In genomic region chr1:98031802-98032201, GRCm38 (mm10) we compare ENCODE assay signal across 9 mouse cellular contexts.
DNase-seq lines count a peak whose midpoint lies in the region; ATAC-seq and TF ChIP-seq lines count a peak whose summit lies in the region.
"Had no signal": no experiment of that assay in that cellular context is flagged by ENCODE, and none has a peak within 500 bp of the region (broad histone marks: within the 10 kb centered on the region; RNA-seq: fewer than 3 reads in every experiment).

No protein-coding gene starts in this region.

- H3K4me1 ChIP-seq in kidney, adult 2 months (ENCODE audit: control insufficient read depth, insufficient read depth, low read length), result peaks cover 5% of the 10 kb centered on the region; the same call in 1 of the 2 replicates

- no peak overlapping the region for H3K4me3 ChIP-seq in kidney, adult 2 months (ENCODE audit: insufficient read depth, low read depth, low read length)

- no peak for DNase-seq in kidney, adult 2 months
- DNase-seq in kidney, postnatal 14 days, result no peak
- DNase-seq in layer of hippocampus, postnatal 36 days, result peak; percentile 65 to 72
- peak; percentile 44 for DNase-seq in right cerebral cortex, postnatal 25 days
- no peak for DNase-seq in spleen, postnatal 4 days (ENCODE audit: low spot score in 2 of 2)
- DNase-seq in MN1 (ENCODE audit: low spot score), result no peak
- DNase-seq: liver, postnatal 0 days had no signal

- no peaks in the 10 kb centered on the region; the same call in 1 of the 2 replicates for H3K27me3 ChIP-seq in kidney, adult 2 months (replicated peaks; ENCODE audit: control insufficient read depth, insufficient read depth, low read length)

- TF ChIP-seq POLR2A in kidney, adult 2 months (IDR thresholded peaks at IDR 0.05; ENCODE audit: low read depth, low read length), result no peak

- ATAC-seq in frontal cortex, adult (ENCODE audit: low TSS enrichment), result peak; percentile 100
- no peak for ATAC-seq in megakaryocyte-erythroid progenitor cell, adult 5-6 weeks (replicated peaks; ENCODE audit: low FRiP score, low TSS enrichment, poor library complexity, severe bottlenecking)
- ATAC-seq: liver, postnatal 0 days had no signal

- no peak overlapping the region for H3K27ac ChIP-seq in kidney, adult 2 months (ENCODE audit: insufficient read depth, low read depth, low read length)

- TF ChIP-seq CTCF in kidney, adult 2 months (conservative IDR thresholded peaks at IDR 0.05; ENCODE audit: insufficient read depth, insufficient read length, low read depth, low read length), result 0 out of 2 replicates have a peak, but pooled peaks have one; percentile 8

- H3K36me3 ChIP-seq in kidney, adult 2 months (ENCODE audit: control insufficient read depth, insufficient read depth, low read length), result peaks cover 2% of the 10 kb centered on the region; the same call in 1 of the 2 replicates

- WGBS in kidney, adult 2 months, result 90% methylated on average over 8 of the region's 8 CpGs

Comparison
In these comparisons a context has a peak if more than half of its experiments do, and no peak if none do; other contexts are left out.
1. DNase-seq: peak in layer of hippocampus, postnatal 36 days (2 of 2) and right cerebral cortex, postnatal 25 days (single experiment); none in kidney, adult 2 months (single experiment), kidney, postnatal 14 days (single experiment), spleen, postnatal 4 days (0 of 2) and MN1 (single experiment).